Mouse (Mus musculus): ENCODE measurements around the gene Slc5a4a. TPM values are rescaled to one million over a fixed set of nuclear protein-coding genes. Genes with fewer than 3 reads are reported as not detected.

Slc5a4a gene
- polyA plus RNA-seq (2012; fragmentation: generic; extraction: Trizol), result not detected

DNA sequence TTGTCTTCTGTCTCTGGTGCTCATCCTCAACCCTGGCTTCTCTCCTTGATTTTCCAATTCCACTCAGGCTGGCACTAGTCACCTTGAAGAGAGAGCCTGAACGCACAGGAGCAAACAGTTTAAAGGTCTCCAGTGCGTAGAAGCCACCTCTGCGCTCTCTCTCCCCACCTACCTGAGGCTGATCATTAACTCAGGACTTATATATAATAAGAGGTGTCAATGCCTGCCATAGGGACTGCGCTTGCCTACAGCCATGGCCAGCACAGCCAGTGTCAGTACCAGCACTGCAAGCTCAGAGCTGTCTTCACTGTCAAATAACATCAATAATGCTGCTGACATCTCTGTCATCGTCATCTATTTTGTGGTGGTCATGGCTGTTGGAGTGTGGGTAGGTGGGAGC lies at the start of gene Slc5a4a:
Gene Slc5a4a, plus strand, starts transcription at position 174 of the 400 bp plus-strand sequence.

GRCm38 (mm10) chr10:76110861-76111260 lies 36.4 kb upstream of the Slc5a4a start, which contains the start of gene Slc5a4b:
Gene Slc5a4b, minus strand, starts transcription at chr10:76110961.

GRCm38 (mm10) chr10:76237341-76238225 lies 90.3 kb downstream of the Slc5a4a start, which contains the start of gene Prmt2:
Gene Prmt2, minus strand, starts transcription at chr10:76237865.

Other genes with a start within 250 kb of the Slc5a4a start
- gene Smarcb1, start 225.8 kb upstream of the Slc5a4a start, polyA plus RNA-seq (2012; fragmentation: generic; extraction: Trizol), result 100 to 1,000 TPM; 149 to 179 TPM
- 1 to 10 TPM in 1 of 2 experiments, under 1 TPM in 1; 0.40 to 2.4 TPM for gene Chchd10, start 214.3 kb upstream of the Slc5a4a start, polyA plus RNA-seq (2012; fragmentation: generic; extraction: Trizol)
- gene Mmp11, start 211.0 kb upstream of the Slc5a4a start, polyA plus RNA-seq (2012; fragmentation: generic; extraction: Trizol), result 10 to 100 TPM; 27.3 to 82.1 TPM
- gene Gm867, start 206.8 kb upstream of the Slc5a4a start, polyA plus RNA-seq (2012; fragmentation: generic; extraction: Trizol), result not detected
- gene Vpreb3, start 204.4 kb upstream of the Slc5a4a start, polyA plus RNA-seq (2012; fragmentation: generic; extraction: Trizol), result not detected
- not detected for gene Gm5134, start 192.9 kb upstream of the Slc5a4a start, polyA plus RNA-seq (2012; fragmentation: generic; extraction: Trizol)
- gene Zfp280b, start 114.8 kb upstream of the Slc5a4a start, polyA plus RNA-seq (2012; fragmentation: generic; extraction: Trizol), result 1 to 10 TPM in 1 of 2 experiments, under 1 TPM in 1; 0.47 to 3.3 TPM
- not detected for gene Slc5a4b, start 36.5 kb upstream of the Slc5a4a start, polyA plus RNA-seq (2012; fragmentation: generic; extraction: Trizol)
- gene Prmt2, start 90.4 kb downstream of the Slc5a4a start, polyA plus RNA-seq (2012; fragmentation: generic; extraction: Trizol), result 10 to 100 TPM; 25.9 to 73.7 TPM
- 10 to 100 TPM in 1 of 2 experiments, under 1 TPM in 1; 0.20 to 12.9 TPM for gene S100b, start 106.4 kb downstream of the Slc5a4a start, polyA plus RNA-seq (2012; fragmentation: generic; extraction: Trizol)
- gene Dip2a, start 197.8 kb downstream of the Slc5a4a start, polyA plus RNA-seq (2012; fragmentation: generic; extraction: Trizol), result 10 to 100 TPM in 1 of 2 experiments, 1 to 10 TPM in 1; 2.4 to 17.1 TPM